Mouse (Mus musculus) stomach, postnatal 0 days (tissue): ENCODE data around the gene Rps4x. TPM values are rescaled to one million over a fixed set of nuclear protein-coding genes. Genes with fewer than 3 reads are reported as not detected.
"Not testable (repeated sequence)": the region's sequence is repeated elsewhere in the genome, so short reads cannot be mapped to it uniquely, and the experiment has no call there.

Experiments used
- ATAC-seq: fragments of 200-750 bp; cut with Nextera tagmentation; 2 replicates; pipeline ENCODE4 v1.8.0; 2017; ENCODE audit not compliant: low FRiP score, low TSS enrichment
- DNase-seq: peaks from one replicate; pipeline ENCODE4 v3.0.0-alpha.2; 2016; ENCODE audit warnings: low spot score
- H3K27ac ChIP-seq: fragments of 300-500 bp; sonication (generic); replicated peaks from 2 replicates; pipeline ENCODE4 v1.5.1; 2014; ENCODE audit warnings: mild to moderate bottlenecking, control low read depth
- H3K27me3 ChIP-seq: fragments of 300-500 bp; sonication (generic); 2 replicates; pipeline ENCODE4 v1.6.1; 2014; ENCODE audit warnings: low read length; ENCODE audit not compliant: control insufficient read depth, insufficient read depth
- H3K36me3 ChIP-seq: fragments of 300-500 bp; sonication (generic); 2 replicates; pipeline ENCODE4 v1.6.1; 2014; ENCODE audit warnings: low read length, mixed read lengths; ENCODE audit not compliant: control insufficient read depth, insufficient read depth
- H3K4me1 ChIP-seq: fragments of 300-500 bp; sonication (generic); replicated peaks from 2 replicates; pipeline ENCODE4 v1.6.1; 2014; ENCODE audit warnings: antibody characterized with exemption; ENCODE audit not compliant: control insufficient read depth, insufficient read depth
- H3K4me2 ChIP-seq: fragments of 300-500 bp; sonication (generic); replicated peaks from 2 replicates; pipeline ENCODE4 v1.6.1; 2014; ENCODE audit warnings: low read depth, mild to moderate bottlenecking, control low read depth, moderate library complexity
- H3K4me3 ChIP-seq: fragments of 300-500 bp; sonication (generic); 2 replicates; pipeline ENCODE4 v1.5.1; 2014; ENCODE audit warnings: low read depth, low read length, control low read depth
- H3K9ac ChIP-seq: fragments of 300-500 bp; sonication (generic); 2 replicates; pipeline ENCODE4 v1.6.1; 2014; ENCODE audit warnings: mild to moderate bottlenecking, low read length, control low read depth, mixed read lengths
- H3K9me3 ChIP-seq: fragments of 300-500 bp; sonication (generic); 2 replicates; pipeline ENCODE4 v1.6.1; 2016; ENCODE audit warnings: low read length; ENCODE audit not compliant: control insufficient read depth
- CTCF ChIP-seq: IDR thresholded peaks from 2 replicates; pipeline ENCODE4 v1.5.1; 2016; ENCODE audit warnings: antibody characterized with exemption, low read depth, mild to moderate bottlenecking, moderate library complexity
- EP300 ChIP-seq: optimal IDR thresholded peaks from 2 replicates; pipeline ENCODE3; 2016; ENCODE audit warnings: antibody characterized with exemption
- WGBS: fragments of 180-500 bp; shearing (Covaris S2); extraction: QIAGEN DNeasy Blood & Tissue Kit; methylation state at CpG from one replicate; pipeline ENCODE4 v1.1.7; 2014; 5-methylcytosine and 5-hydroxymethylcytosine counted together
- polyA plus RNA-seq: library from polyadenylated mRNA; unstranded; fragments of >200 nt; fragmentation: Nextera tagmentation; extraction: Ambion mirVana; gene quantifications from 2 replicates; pipeline ENCODE4 v1.2.1, GENCODE M21; 2015

Rps4x gene
- polyA plus RNA-seq: 632 and 636 TPM in 2 replicates

- H3K27me3 ChIP-seq: no peaks in the 10 kb centered on the region
- H3K36me3 ChIP-seq: no peaks in the 10 kb centered on the region
- no peaks in the 10 kb centered on the region for H3K9me3 ChIP-seq
- DNase-seq (peak; percentile 81), ATAC-seq (peak; percentile 94)
- H3K27ac ChIP-seq: peak within 1 kb of the TSS; percentile 86
- peak within 1 kb of the TSS; percentile 53 for H3K4me2 ChIP-seq
- no peaks in the 10 kb centered on the region for H3K4me1 ChIP-seq
- 14% methylated on average over 37 of the region's 37 CpGs for WGBS
- TF ChIP-seq EP300: no peak
- peak; percentile 80 for TF ChIP-seq CTCF
- peak within 1 kb of the TSS; percentile 77 for H3K9ac ChIP-seq
- H3K4me3 ChIP-seq: peak within 1 kb of the TSS; percentile 53
Observed at GRCm38 (mm10) chrX:102188712-102189497, at the start of gene Rps4x. Gene Rps4x, minus strand, starts transcription at chrX:102189394.

GRCm38 (mm10) chrX:102219126-102219525 lies 29.9 kb upstream of the Rps4x start:
- Histone ChIP-seq H3K27me3 (no peaks in the 10 kb centered on the region), H3K9me3 (no peaks in the 10 kb centered on the region), H3K4me2 (no peak overlapping the region), H3K4me3 (no peak overlapping the region), H3K4me1 (no peaks in the 10 kb centered on the region), H3K9ac (no peak overlapping the region), H3K36me3 (no peaks in the 10 kb centered on the region), H3K27ac (no peak overlapping the region)
- no peak for ATAC-seq
- TF ChIP-seq CTCF (peak; percentile 74), EP300 (no peak)
- whole genome bisulfite sequencing: 13% methylated on average over 1 of the region's 1 CpGs
- peak; percentile 38 for DNase-seq

GRCm38 (mm10) chrX:102215356-102215755 lies 26.2 kb upstream of the Rps4x start:
- not testable (repeated sequence) for H3K36me3 ChIP-seq, H3K27ac ChIP-seq, H3K4me2 ChIP-seq, H3K27me3 ChIP-seq, ATAC-seq, H3K4me1 ChIP-seq, H3K4me3 ChIP-seq, H3K9me3 ChIP-seq, H3K9ac ChIP-seq
- DNase-seq: peak; percentile 19
- WGBS: 41% methylated on average over 9 of the region's 9 CpGs
- peak; percentile 59 for TF ChIP-seq CTCF

GRCm38 (mm10) chrX:102190840-102191239 lies 1.6 kb upstream of the Rps4x start:
- Histone ChIP-seq H3K4me1 (no peaks in the 10 kb centered on the region), H3K9me3 (no peaks in the 10 kb centered on the region), H3K4me3 (no peak overlapping the region), H3K9ac (no peak overlapping the region), H3K4me2 (no peak overlapping the region), H3K27me3 (no peaks in the 10 kb centered on the region), H3K27ac (no peak overlapping the region), H3K36me3 (no peaks in the 10 kb centered on the region)
- DNase-seq (no peak), ATAC-seq (no peak)
- WGBS: 69% methylated on average over 1 of the region's 1 CpGs
- TF ChIP-seq EP300 (no peak), CTCF (no peak)

- WGBS: 48% methylated on average over 5 of the region's 5 CpGs
- ATAC-seq: no peak
- no peak for DNase-seq
- no peak for TF ChIP-seq CTCF
- no peak for TF ChIP-seq EP300
- no peaks in the 10 kb centered on the region for H3K27me3 ChIP-seq
- no peak overlapping the region for H3K9ac ChIP-seq
- no peaks in the 10 kb centered on the region for H3K9me3 ChIP-seq
- no peak overlapping the region for H3K4me3 ChIP-seq
- no peaks in the 10 kb centered on the region for H3K36me3 ChIP-seq
- H3K27ac ChIP-seq: no peak overlapping the region
- no peak overlapping the region; the same call in 1 of the 2 replicates for H3K4me2 ChIP-seq
- no peaks in the 10 kb centered on the region for H3K4me1 ChIP-seq
Observed at GRCm38 (mm10) chrX:102189581-102189980, 387 bp upstream of the Rps4x start.

GRCm38 (mm10) chrX:102187023-102187699 lies 2.0 kb downstream of the Rps4x start:
- WGBS: 29% methylated on average over 11 of the region's 11 CpGs
- no peaks in the 10 kb centered on the region for H3K27me3 ChIP-seq
- no peak overlapping the region for H3K4me3 ChIP-seq
- H3K9me3 ChIP-seq: no peaks in the 10 kb centered on the region
- H3K4me1 ChIP-seq: no peaks in the 10 kb centered on the region
- H3K36me3 ChIP-seq: no peaks in the 10 kb centered on the region
- no peak overlapping the region for H3K27ac ChIP-seq
- DNase-seq (no peak), ATAC-seq (no peak)
- peak overlapping the region; percentile 13; the same call in 1 of the 2 replicates for H3K9ac ChIP-seq
- TF ChIP-seq EP300: no peak
- TF ChIP-seq CTCF: no peak
- H3K4me2 ChIP-seq: peak overlapping the region; percentile 53
